Mouse (Mus musculus): ENCODE results near the gene Cenpx. TPM values are rescaled to one million over a fixed set of nuclear protein-coding genes. Genes with fewer than 3 reads are reported as not detected.
"Not testable (repeated sequence)": the region's sequence is repeated elsewhere in the genome, so short reads cannot be mapped to it uniquely, and the experiment has no call there.

Cenpx gene
- total RNA-seq (2018; cell fraction: chromatin; rRNA removed) = 10 to 100 TPM in 5 of 26 experiments, 1 to 10 TPM in 21; 1.8 to 12.4 (median 6.7) TPM
- total RNA-seq (2018; cell fraction: cytosol; rRNA removed) = 10 to 100 TPM; 34.6 to 85.0 (median 58.4) TPM
- total RNA-seq (2018; cell fraction: nucleus; rRNA removed) = 10 to 100 TPM in 20 of 26 experiments, 1 to 10 TPM in 6; 5.2 to 28.2 (median 11.8) TPM
- polyA plus RNA-seq (2018) = 70.5 to 93.2 TPM (median 84.4 TPM) in 3 replicates

DNA sequence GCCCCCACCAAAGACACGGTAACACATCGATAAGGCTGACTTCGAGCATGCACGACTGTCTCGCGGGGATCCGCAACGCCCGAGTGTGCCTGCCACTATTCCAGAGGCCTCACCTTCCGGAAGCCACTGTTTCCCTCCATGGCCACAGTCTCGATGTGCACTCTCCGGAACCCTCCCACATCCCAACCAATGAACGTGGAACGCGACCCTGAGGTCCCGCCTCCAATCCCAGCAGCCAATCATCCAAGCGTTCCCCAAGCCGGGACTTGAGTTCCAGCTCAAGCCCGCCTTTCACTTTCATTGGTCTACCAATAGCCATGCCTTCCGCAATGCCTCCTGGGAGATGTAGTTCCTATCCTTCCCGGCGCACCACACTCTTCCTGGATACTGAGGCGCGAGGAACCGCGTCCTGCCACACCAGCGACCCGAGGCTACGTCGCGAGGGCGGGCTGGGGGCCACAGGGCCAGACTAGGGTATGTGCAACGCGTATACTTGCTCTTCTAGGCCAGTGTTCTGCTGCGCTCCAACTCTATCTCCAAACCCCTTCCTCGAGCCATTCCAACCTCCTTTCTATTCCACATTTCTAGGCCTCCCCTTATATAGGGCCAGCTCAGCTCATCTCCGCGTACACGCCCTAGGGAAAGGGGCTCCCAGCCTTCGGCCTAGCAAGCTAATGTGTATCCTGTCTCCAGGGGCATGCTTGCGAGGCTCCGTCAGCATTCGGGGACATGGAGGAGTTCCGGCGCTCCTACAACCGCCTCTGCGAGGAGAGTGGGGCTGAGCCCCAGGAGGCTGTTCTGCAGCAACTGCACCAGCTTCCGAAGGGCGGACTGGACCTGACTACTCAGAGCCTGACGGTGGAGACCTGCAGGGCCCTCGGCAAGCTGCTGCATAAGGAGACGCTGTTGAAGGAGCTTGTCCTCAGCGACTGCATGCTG, at the start of gene Cenpx, which contains the start of gene Lrrc45:
Gene Cenpx (minus strand): TSS at position 159 of the 939 bp plus-strand sequence.
Gene Lrrc45 (plus strand): TSS at position 346 of the 939 bp plus-strand sequence.
- H3K36me3 ChIP-seq (ENCODE audit: inconsistent target) = peaks cover 29% of the 10 kb centered on the region
- 1% methylated on average over 53 of the region's 53 CpGs for WGBS (ENCODE audit: missing documents)
- H3K79me2 ChIP-seq (ENCODE audit: inconsistent target) = no peaks in the 10 kb centered on the region
- peak within 1 kb of the TSS; percentile 38 for H3K27ac ChIP-seq
- peak within 1 kb of the TSS; percentile 71 for H3K4me3 ChIP-seq (ENCODE audit: inconsistent target)

DNA sequence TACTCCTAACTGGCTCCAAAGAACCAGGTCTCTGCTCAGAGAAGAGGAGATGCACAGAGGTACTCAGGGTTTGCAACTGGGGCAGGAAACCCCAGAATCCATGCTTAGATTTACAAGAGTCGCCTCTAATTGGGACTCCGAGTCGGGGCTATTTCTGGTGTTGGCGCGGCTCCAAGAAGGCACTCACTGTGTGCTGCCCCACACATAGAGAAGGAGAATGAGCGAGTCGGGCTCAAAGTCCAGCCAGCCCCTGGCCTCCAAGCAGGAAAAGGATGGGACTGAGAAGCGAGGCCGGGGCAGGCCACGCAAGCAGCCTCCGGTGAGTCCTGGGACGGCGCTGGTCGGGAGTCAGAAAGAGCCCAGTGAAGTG, 49.1 kb upstream of the Cenpx start, which contains the start of gene Hmga1b:
Gene Hmga1b (plus strand): TSS at position 123 of the 370 bp plus-strand sequence.
- 29% methylated on average over 12 of the region's 14 CpGs for WGBS (ENCODE audit: missing documents)
- not testable (repeated sequence) for H3K4me3 ChIP-seq (ENCODE audit: inconsistent target); H3K36me3 ChIP-seq (ENCODE audit: inconsistent target); H3K27ac ChIP-seq; H3K79me2 ChIP-seq (ENCODE audit: inconsistent target)

DNA sequence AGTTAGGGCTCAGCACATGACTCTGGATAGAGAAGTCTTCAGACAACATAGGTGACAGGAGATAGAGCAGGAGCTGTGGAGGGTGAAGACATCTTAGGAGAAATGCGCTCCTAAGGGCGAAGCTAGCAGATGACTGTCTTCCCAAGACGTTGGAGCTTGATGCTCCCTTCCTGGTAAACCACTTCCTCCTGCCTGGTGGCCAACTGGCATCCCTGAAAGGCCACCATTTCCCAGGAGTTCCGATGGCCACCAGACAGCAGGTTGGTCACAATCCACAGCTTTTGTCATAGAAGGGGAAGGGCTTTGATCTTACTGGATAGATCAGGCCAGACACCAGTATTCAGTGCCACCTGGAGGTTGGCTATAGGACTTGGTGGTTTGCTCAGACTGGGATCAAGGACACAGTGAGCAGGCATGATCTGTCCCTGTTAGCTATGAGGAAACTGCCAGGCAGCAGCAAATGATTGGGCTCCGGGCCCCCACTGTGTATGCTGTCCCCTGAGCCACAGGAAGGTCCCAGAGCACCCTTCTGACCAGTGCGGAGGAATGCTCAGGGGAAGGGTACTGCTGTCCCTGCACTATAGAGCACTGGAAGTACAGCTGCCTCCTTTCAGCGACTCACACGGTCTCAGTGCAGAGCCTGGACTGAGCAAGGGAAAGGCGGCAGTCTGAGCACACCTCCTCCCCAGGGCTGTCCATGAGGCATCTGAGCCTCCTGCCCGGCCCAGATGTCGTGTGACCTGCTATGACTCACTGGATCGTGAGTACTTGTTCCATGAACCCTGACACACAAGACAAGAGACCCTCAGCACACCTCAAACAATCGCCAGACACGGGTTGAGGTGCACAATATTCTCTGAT, 48.5 kb upstream of the Cenpx start:
- Histone ChIP-seq H3K79me2 (ENCODE audit: inconsistent target) (no peaks in the 10 kb centered on the region), H3K36me3 (ENCODE audit: inconsistent target) (no peaks in the 10 kb centered on the region), H3K4me3 (ENCODE audit: inconsistent target) (no peak overlapping the region), H3K27ac (no peak overlapping the region)
- WGBS (ENCODE audit: missing documents) = 83% methylated on average over 14 of the region's 14 CpGs

- no peak overlapping the region for H3K4me3 ChIP-seq (ENCODE audit: inconsistent target)
- no peaks in the 10 kb centered on the region for H3K36me3 ChIP-seq (ENCODE audit: inconsistent target)
- 98% methylated on average over 5 of the region's 9 CpGs for WGBS (ENCODE audit: missing documents)
- no peak overlapping the region for H3K27ac ChIP-seq
- no peaks in the 10 kb centered on the region for H3K79me2 ChIP-seq (ENCODE audit: inconsistent target)
Observed at GRCm38 (mm10) chr11:120760236-120760635, 46.7 kb upstream of the Cenpx start.

- Histone ChIP-seq H3K79me2 (ENCODE audit: inconsistent target) (no peaks in the 10 kb centered on the region), H3K36me3 (ENCODE audit: inconsistent target) (no peaks in the 10 kb centered on the region), H3K27ac (no peak overlapping the region), H3K4me3 (ENCODE audit: inconsistent target) (no peak overlapping the region)
- WGBS (ENCODE audit: missing documents) = 95% methylated on average over 4 of the region's 4 CpGs
Observed at GRCm38 (mm10) chr11:120751606-120752005, 38.1 kb upstream of the Cenpx start.

DNA sequence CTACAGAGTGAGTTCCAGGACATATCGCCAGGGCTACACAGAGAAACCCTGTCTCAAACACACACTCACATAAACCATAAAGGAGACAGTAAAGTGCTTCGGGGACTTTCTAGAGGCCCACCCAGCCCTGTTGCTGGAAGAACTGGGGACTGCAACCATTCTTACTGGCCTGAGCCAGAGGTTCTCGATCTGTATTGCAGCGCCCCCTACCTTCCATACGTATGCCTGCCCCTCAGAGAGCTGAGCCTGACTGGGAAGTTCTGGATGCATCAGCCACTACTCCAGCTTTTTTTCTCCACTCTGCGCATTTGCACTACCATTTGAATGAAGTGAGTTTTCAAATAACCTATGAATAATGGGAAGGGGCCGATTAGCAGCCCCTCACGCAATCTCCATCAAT, 35.9 kb upstream of the Cenpx start:
- H3K27ac ChIP-seq = no peak overlapping the region
- WGBS (ENCODE audit: missing documents) = 58% methylated on average over 8 of the region's 8 CpGs
- no peaks in the 10 kb centered on the region for H3K79me2 ChIP-seq (ENCODE audit: inconsistent target)
- no peak overlapping the region for H3K4me3 ChIP-seq (ENCODE audit: inconsistent target)
- no peaks in the 10 kb centered on the region for H3K36me3 ChIP-seq (ENCODE audit: inconsistent target)

DNA sequence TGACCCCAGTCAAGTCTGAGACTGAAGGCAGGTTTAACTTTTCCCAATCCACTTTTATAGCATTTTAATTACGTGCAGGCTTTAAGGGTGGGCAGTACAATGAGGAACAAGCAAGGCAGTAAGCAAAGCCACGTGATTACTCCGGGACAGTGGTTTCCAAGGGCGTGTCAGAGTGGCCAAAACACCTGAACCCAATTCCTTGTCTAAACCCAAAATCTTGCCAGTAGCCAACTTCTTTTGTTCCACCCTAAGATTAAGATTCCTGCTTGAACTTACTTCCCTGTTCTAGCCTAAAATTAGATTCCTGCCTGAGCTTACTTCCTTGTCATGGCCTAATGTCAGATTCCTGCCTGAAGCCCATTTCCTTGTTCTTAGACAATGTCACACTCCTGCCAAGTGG, 34.4 kb upstream of the Cenpx start:
- Histone ChIP-seq H3K4me3 (ENCODE audit: inconsistent target) (no peak overlapping the region), H3K27ac (peak overlapping the region; percentile 68), H3K79me2 (ENCODE audit: inconsistent target) (no peaks in the 10 kb centered on the region), H3K36me3 (ENCODE audit: inconsistent target) (no peaks in the 10 kb centered on the region)
- 4% methylated on average over 4 of the region's 4 CpGs for WGBS (ENCODE audit: missing documents)

DNA sequence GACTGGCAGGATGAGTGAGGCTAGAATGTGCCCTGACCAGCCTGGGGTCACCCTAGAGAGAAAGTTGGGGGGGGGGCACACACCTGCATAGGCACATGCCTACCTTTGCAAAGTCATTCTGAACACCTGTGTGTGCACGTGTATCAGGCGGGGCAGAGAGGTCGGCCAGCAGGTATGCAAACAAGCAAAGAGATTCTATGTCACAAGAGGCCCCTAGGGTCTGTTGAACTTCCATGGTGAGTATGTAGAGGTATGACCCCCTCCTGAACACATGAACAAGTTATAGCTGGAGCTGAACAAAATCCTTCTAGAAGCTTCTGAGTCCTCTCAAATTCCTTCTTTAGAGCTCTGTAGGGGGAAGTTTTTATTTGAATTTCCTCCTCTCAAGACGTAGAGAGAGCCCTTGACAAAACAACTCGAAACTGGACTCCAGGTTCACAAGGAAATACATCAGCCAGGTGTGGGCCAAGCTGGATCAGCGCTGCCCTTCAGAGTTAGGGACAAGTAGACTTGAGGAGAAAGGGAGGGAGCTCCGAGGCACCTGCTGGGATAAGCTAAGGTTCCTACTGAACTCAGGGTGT, 30.7 kb upstream of the Cenpx start:
- H3K27ac ChIP-seq = no peak overlapping the region
- WGBS (ENCODE audit: missing documents) = 91% methylated on average over 7 of the region's 7 CpGs
- no peaks in the 10 kb centered on the region for H3K36me3 ChIP-seq (ENCODE audit: inconsistent target)

GRCm38 (mm10) chr11:120740981-120741380, 27.4 kb upstream of the Cenpx start:
- 92% methylated on average over 5 of the region's 5 CpGs for WGBS (ENCODE audit: missing documents)
- Histone ChIP-seq H3K79me2 (ENCODE audit: inconsistent target) (no peaks in the 10 kb centered on the region), H3K27ac (no peak overlapping the region), H3K36me3 (ENCODE audit: inconsistent target) (no peaks in the 10 kb centered on the region), H3K4me3 (ENCODE audit: inconsistent target) (no peak overlapping the region)

More for the DNA sequence above, 30.7 kb upstream of the Cenpx start:
- Histone ChIP-seq H3K79me2 (ENCODE audit: inconsistent target) (no peaks in the 10 kb centered on the region), H3K4me3 (ENCODE audit: inconsistent target) (no peak overlapping the region)

DNA sequence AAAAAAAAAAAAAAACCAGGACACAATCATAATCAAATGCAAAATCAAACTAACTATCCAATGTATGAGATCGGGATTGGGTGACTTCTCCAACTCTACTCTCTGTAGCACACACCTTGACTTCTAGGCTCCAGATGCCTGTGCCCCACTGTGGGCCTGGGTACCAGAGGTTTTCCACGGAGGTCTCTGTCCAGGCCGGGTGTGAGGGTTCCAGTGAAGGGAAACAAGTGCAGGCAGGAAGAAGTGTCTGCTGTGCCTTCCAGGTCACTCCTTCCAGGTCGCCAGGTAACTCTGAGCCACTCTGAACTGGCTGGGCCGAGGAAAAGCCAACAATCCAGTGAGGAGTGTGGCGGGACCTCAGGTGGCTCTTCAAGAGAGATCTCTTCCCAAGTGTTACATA, 22.9 kb upstream of the Cenpx start:
- no peaks in the 10 kb centered on the region for H3K79me2 ChIP-seq (ENCODE audit: inconsistent target)
- WGBS (ENCODE audit: missing documents) = 93% methylated on average over 5 of the region's 6 CpGs
- H3K36me3 ChIP-seq (ENCODE audit: inconsistent target) = no peaks in the 10 kb centered on the region
- no peak overlapping the region for H3K27ac ChIP-seq
- no peak overlapping the region for H3K4me3 ChIP-seq (ENCODE audit: inconsistent target)

DNA sequence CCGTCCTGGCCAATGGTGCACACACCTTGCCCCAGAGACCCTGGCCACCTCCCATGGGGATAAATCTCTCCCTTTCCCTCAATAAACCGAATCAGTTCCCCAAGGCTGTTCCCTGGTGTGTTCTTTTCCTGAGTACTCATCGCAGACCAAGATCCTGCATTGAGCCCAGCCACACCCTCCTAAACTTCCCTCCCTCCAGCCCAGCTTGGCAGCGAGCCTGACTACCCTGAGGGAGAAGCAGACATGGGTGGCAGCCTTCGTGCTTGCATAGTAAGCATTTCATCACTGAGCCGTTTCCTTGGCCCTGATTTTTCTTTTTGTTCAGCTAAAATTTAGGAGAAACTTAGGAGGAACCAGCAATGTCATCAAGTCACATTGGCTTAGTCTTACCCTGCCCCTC, 20.0 kb upstream of the Cenpx start:
- 17% methylated on average over 6 of the region's 6 CpGs for WGBS (ENCODE audit: missing documents)

DNA sequence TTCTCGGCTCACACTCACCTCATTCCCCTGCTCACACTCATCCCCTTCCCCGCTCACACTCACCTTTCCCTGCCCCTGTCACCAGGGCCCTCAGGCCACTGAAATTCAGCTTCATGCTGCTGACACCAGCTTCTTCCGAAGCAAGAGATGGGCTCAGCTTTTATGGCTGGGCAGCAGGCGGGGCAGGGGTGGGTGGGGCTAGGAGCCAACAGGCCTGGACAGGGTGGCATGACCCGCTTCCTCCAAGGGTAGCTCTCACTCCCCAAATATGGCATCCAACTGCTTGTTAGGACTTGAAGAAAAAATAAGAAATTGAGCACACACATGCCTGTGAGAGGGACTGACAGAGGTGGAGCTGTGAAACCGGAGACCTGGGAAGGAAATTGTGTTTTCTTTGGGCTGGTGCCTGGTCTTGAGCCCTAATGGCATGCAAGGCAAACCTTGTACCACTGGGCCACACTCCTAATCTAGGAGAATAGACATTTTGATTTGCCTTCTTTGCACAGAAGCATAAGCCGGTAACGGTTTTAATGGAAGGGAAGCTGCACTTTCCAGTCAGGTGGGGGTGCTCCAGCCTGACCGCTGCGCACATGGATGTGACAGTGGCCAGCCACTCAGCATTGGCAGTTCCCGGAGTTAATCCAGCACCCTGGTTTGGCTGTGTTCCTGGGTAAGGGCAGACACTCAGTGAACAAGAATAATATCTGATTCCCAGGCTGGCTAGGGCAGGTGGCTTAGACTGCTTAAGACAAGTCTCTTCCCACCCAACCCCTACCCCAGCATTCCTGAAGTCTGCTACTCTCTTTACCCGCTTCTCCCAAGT, 18.5 kb upstream of the Cenpx start, which contains the start of gene Cbr2:
Gene Cbr2 (minus strand): TSS at position 257 of the 823 bp plus-strand sequence.
- Histone ChIP-seq H3K79me2 (ENCODE audit: inconsistent target) (no peaks in the 10 kb centered on the region), H3K27ac (peak within 1 kb of the TSS; percentile 77), H3K36me3 (ENCODE audit: inconsistent target) (no peaks in the 10 kb centered on the region), H3K4me3 (ENCODE audit: inconsistent target) (peak within 1 kb of the TSS; percentile 20)
- 90% methylated on average over 12 of the region's 12 CpGs for WGBS (ENCODE audit: missing documents)

More for the DNA sequence above, 20.0 kb upstream of the Cenpx start:
- Histone ChIP-seq H3K79me2 (ENCODE audit: inconsistent target) (no peaks in the 10 kb centered on the region), H3K4me3 (ENCODE audit: inconsistent target) (no peak overlapping the region), H3K27ac (peak overlapping the region; percentile 77), H3K36me3 (ENCODE audit: inconsistent target) (no peaks in the 10 kb centered on the region)

DNA sequence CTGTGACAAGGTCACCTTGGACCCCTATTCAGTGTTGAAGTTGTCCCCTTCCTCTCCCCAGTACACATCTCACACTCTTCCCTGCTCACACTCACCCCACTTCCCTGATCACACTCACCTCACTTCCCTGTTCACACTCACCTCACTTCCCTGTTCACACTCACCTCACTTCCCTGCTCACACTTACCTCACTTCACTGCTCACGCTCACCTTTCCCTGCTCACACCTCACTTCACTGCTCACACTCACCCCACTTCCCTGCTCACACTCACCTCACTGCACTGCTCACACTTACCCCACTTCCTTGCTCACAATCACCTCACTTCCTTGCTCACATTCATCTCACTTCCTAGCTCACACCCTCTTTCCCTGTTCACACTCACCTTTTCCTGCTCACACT, 17.9 kb upstream of the Cenpx start:
- Histone ChIP-seq H3K79me2 (ENCODE audit: inconsistent target) (no peaks in the 10 kb centered on the region), H3K4me3 (ENCODE audit: inconsistent target) (peak overlapping the region; percentile 20), H3K27ac (peak overlapping the region; percentile 77), H3K36me3 (ENCODE audit: inconsistent target) (no peaks in the 10 kb centered on the region)
- WGBS (ENCODE audit: missing documents) = 89% methylated on average over 1 of the region's 1 CpGs

All from macrophage (primary cell).